In genomic region chr17:34362954-34363546, GRCm38 (mm10) we compare ENCODE assay signal across 28 mouse cellular contexts. TPM values are rescaled to one million over a fixed set of nuclear protein-coding genes. Genes with fewer than 3 reads are reported as not detected.
DNase-seq lines count a peak whose midpoint lies in the region; ATAC-seq and TF ChIP-seq lines count a peak whose summit lies in the region.
"Had no signal": no experiment of that assay in that cellular context is flagged by ENCODE, and none has a peak within 500 bp of the region (broad histone marks: within the 10 kb centered on the region; RNA-seq: fewer than 3 reads in every experiment).

No protein-coding gene starts in this region.

- no peak overlapping the region for H3K27ac ChIP-seq in CH12.LX (ENCODE audit: insufficient read depth, low read depth)
- no peak overlapping the region for H3K27ac ChIP-seq in forebrain, embryonic 13.5 days
- H3K27ac ChIP-seq: embryonic facial prominence, embryonic 10.5 days; embryonic facial prominence, embryonic 12.5 days had no signal

- H3K4me3 ChIP-seq in CH12.LX (replicated peaks in 1 of 3; ENCODE audit: low read depth in 2 of 3, low read length in 2 of 3, poor library complexity in 1 of 3), result no peak overlapping the region
- no peak overlapping the region for H3K4me3 ChIP-seq in forebrain, embryonic 13.5 days
- H3K4me3 ChIP-seq: embryonic facial prominence, embryonic 10.5 days; embryonic facial prominence, embryonic 12.5 days had no signal

- no peak for TF ChIP-seq EP300 in CH12.LX (IDR thresholded peaks at IDR 0.05; ENCODE audit: low read length)

- peak; percentile 45 to 57 for DNase-seq in B cell, adult 2 months
- peak; percentile 63 for DNase-seq in CH12.LX (ENCODE audit: extremely low read depth)
- peak; percentile 60 for DNase-seq in splenic B cell, adult 2 months (ENCODE audit: low read depth, low spot score)
- no peak for DNase-seq in thymus, postnatal 25 days
- DNase-seq: adrenal gland, adult 2 months; adrenal gland, postnatal 10 days; adrenal gland, postnatal 25 days; cerebellum, adult 11 months; cerebellum, adult 18-20 months; cerebellum, adult 8-10 months; cerebellum, adult 9-11 months; cerebellum, postnatal 14 days; cerebellum, postnatal 36 days; embryo, embryonic 11 days had no signal

- H3K27me3 ChIP-seq in CH12.LX (replicated peaks), result no peaks in the 10 kb centered on the region
- no peaks in the 10 kb centered on the region for H3K27me3 ChIP-seq in splenic B cell, adult 2 months (ENCODE audit: control insufficient read depth, insufficient read depth, low read length, poor library complexity, severe bottlenecking)
- H3K27me3 ChIP-seq in forebrain, embryonic 13.5 days, result no peaks in the 10 kb centered on the region
- H3K27me3 ChIP-seq: embryonic facial prominence, embryonic 12.5 days had no signal

- ATAC-seq in forebrain, embryonic 13.5 days, result no peak
- ATAC-seq: CD4-positive, CD25-positive, alpha-beta regulatory T cell, adult 4 months; forebrain, embryonic 14.5 days; forebrain, embryonic 16.5 days had no signal

- TF ChIP-seq CTCF in CH12.LX (conservative IDR thresholded peaks at IDR 0.05 in 1 of 2, IDR thresholded peaks at IDR 0.05 in 1 of 2; ENCODE audit: low read depth in 2 of 2, low read length in 2 of 2), result no peak

- no peak overlapping the region for H3K9ac ChIP-seq in CH12.LX (ENCODE audit: insufficient read depth, low read depth)
- H3K9ac ChIP-seq in forebrain, embryonic 13.5 days, result no peak overlapping the region
- H3K9ac ChIP-seq: embryonic facial prominence, embryonic 12.5 days had no signal

- 86% methylated on average over 15 of the region's 15 CpGs for WGBS in forebrain, embryonic 13.5 days

- TF ChIP-seq RAD21 in CH12.LX (IDR thresholded peaks at IDR 0.05; ENCODE audit: low read depth, low read length), result no peak

- TF ChIP-seq POLR2A in CH12.LX (IDR thresholded peaks at IDR 0.05; ENCODE audit: low read depth, low read length), result no peak

- no peaks in the 10 kb centered on the region for H3K79me2 ChIP-seq in CH12.LX (replicated peaks; ENCODE audit: control insufficient read depth, extremely low read depth, insufficient read depth, poor library complexity, severe bottlenecking)

- no peaks in the 10 kb centered on the region for H3K9me3 ChIP-seq in CH12.LX (replicated peaks; ENCODE audit: low read length)
- H3K9me3 ChIP-seq in forebrain, embryonic 13.5 days (replicated peaks), result no peaks in the 10 kb centered on the region
- H3K9me3 ChIP-seq: embryonic facial prominence, embryonic 10.5 days; embryonic facial prominence, embryonic 12.5 days had no signal

- peaks cover 13 to 47% of the 10 kb centered on the region in 2 experiments for H3K4me1 ChIP-seq in CH12.LX (ENCODE audit: control insufficient read depth in 1 of 2, insufficient read depth in 2 of 2)
- no peaks in the 10 kb centered on the region for H3K4me1 ChIP-seq in forebrain, embryonic 13.5 days
- H3K4me1 ChIP-seq: embryonic facial prominence, embryonic 10.5 days; embryonic facial prominence, embryonic 12.5 days had no signal

- in situ Hi-C loops in CH12.LX (cut with MboI; ENCODE audit: low pct_ligation_motif_present, low pct_unique_long_range_greater_than_20kb, low sequenced_read_pairs), result no loop called here

- H3K36me3 ChIP-seq in CH12.LX (replicated peaks in 1 of 2; ENCODE audit: control insufficient read depth in 1 of 2, insufficient read depth in 1 of 2, low read length in 1 of 2), result no peaks in the 10 kb centered on the region
- H3K36me3 ChIP-seq in splenic B cell, adult 2 months (ENCODE audit: control insufficient read depth, insufficient read depth, low read length, poor library complexity, severe bottlenecking), result no peaks in the 10 kb centered on the region
- H3K36me3 ChIP-seq in forebrain, embryonic 13.5 days (ENCODE audit: poor library complexity, severe bottlenecking), result no peaks in the 10 kb centered on the region
- H3K36me3 ChIP-seq: embryonic facial prominence, embryonic 10.5 days; embryonic facial prominence, embryonic 12.5 days had no signal

- no peak overlapping the region for H3K4me2 ChIP-seq in CH12.LX (ENCODE audit: insufficient read depth, low read depth, poor library complexity, severe bottlenecking)
- no peak overlapping the region for H3K4me2 ChIP-seq in forebrain, embryonic 13.5 days
- H3K4me2 ChIP-seq: embryonic facial prominence, embryonic 12.5 days had no signal

- dilution Hi-C loops in CH12.LX (cut with MboI; ENCODE audit: extremely low pct_ligation_motif_present, extremely low pct_unique_long_range_greater_than_20kb, low sequenced_read_pairs), result no loop called here

TF ChIP-seq in CH12.LX, 34 proteins besides CTCF, POLR2A, EP300 and RAD21:
- no peak for TF ChIP-seq ZKSCAN1 (IDR thresholded peaks at IDR 0.05; ENCODE audit: borderline replicate concordance, low read depth, low read length)
- peak; percentile 18; the same call in 1 of the 2 replicates for TF ChIP-seq USF1 (IDR thresholded peaks at IDR 0.05; ENCODE audit: low read depth, low read length)
- TF ChIP-seq NELFE (IDR thresholded peaks at IDR 0.05; ENCODE audit: low read depth, low read length), result no peak
- TF ChIP-seq JUN (IDR thresholded peaks at IDR 0.05; ENCODE audit: insufficient read depth, low read depth, low read length), result no peak
- peak; percentile 86 for TF ChIP-seq BHLHE40 (IDR thresholded peaks at IDR 0.05; ENCODE audit: low read depth, low read length)
- TF ChIP-seq IRF4 (IDR thresholded peaks at IDR 0.05; ENCODE audit: low read depth, low read length), result no peak
- peak; percentile 77 for TF ChIP-seq MYC (IDR thresholded peaks at IDR 0.05; ENCODE audit: low read depth, low read length)
- TF ChIP-seq JUND (conservative IDR thresholded peaks at IDR 0.05; ENCODE audit: low read depth, low read length), result no peak
- no peak for TF ChIP-seq NRF1 (IDR thresholded peaks at IDR 0.05; ENCODE audit: low read depth, low read length)
- TF ChIP-seq ZC3H11A (IDR thresholded peaks at IDR 0.05; ENCODE audit: low read depth, low read length), result no peak
- no peak for TF ChIP-seq RCOR1 (conservative IDR thresholded peaks at IDR 0.05; ENCODE audit: low read depth, low read length)
- peak; percentile 42; the same call in 1 of the 2 replicates for TF ChIP-seq ETS1 (conservative IDR thresholded peaks at IDR 0.05; ENCODE audit: low read depth, low read length)
- TF ChIP-seq UBTF (IDR thresholded peaks at IDR 0.05; ENCODE audit: low read depth, low read length), result no peak
- TF ChIP-seq TCF12 (IDR thresholded peaks at IDR 0.05; ENCODE audit: low read depth, low read length), result no peak
- TF ChIP-seq E2F4 (IDR thresholded peaks at IDR 0.05; ENCODE audit: insufficient replicate concordance, low read depth, low read length), result no peak
- TF ChIP-seq CHD1 (IDR thresholded peaks at IDR 0.05; ENCODE audit: low read depth, low read length), result no peak
- TF ChIP-seq HCFC1 (IDR thresholded peaks at IDR 0.05; ENCODE audit: low read depth, low read length), result no peak
- TF ChIP-seq MAFK (IDR thresholded peaks at IDR 0.05; ENCODE audit: insufficient replicate concordance, low read length), result no peak
- no peak for TF ChIP-seq TBP (conservative IDR thresholded peaks at IDR 0.05; ENCODE audit: low read depth, low read length)
- peak; percentile 80 for TF ChIP-seq MAX (IDR thresholded peaks at IDR 0.05; ENCODE audit: low read length)
- TF ChIP-seq SIN3A (IDR thresholded peaks at IDR 0.05; ENCODE audit: low read length), result no peak
- TF ChIP-seq USF2 (conservative IDR thresholded peaks at IDR 0.05; ENCODE audit: low read depth, low read length), result no peak; the same call in 1 of the 2 replicates
- no peak for TF ChIP-seq KAT2A (IDR thresholded peaks at IDR 0.05; ENCODE audit: insufficient replicate concordance, low read length)
- peak; percentile 25; the same call in 1 of the 2 replicates for TF ChIP-seq MXI1 (IDR thresholded peaks at IDR 0.05; ENCODE audit: low read depth, low read length)
- TF ChIP-seq GABPA (IDR thresholded peaks at IDR 0.05; ENCODE audit: insufficient replicate concordance, low read depth, low read length), result no peak
- no peak for TF ChIP-seq ELF1 (IDR thresholded peaks at IDR 0.05; ENCODE audit: low read depth, low read length)
- TF ChIP-seq POLR2AphosphoS2 (IDR thresholded peaks at IDR 0.05; ENCODE audit: low read depth, low read length), result no peak
- TF ChIP-seq SMC3 (IDR thresholded peaks at IDR 0.05; ENCODE audit: low read depth, low read length), result no peak
- TF ChIP-seq MAZ (IDR thresholded peaks at IDR 0.05; ENCODE audit: low read depth, low read length), result no peak
- TF ChIP-seq CHD2 (IDR thresholded peaks at IDR 0.05; ENCODE audit: low read length), result no peak
- no peak for TF ChIP-seq MEF2A (IDR thresholded peaks at IDR 0.05; ENCODE audit: borderline replicate concordance, low read depth, low read length)
- no peak for TF ChIP-seq PAX5 (IDR thresholded peaks at IDR 0.05; ENCODE audit: low read length)
- no peak for TF ChIP-seq ZMIZ1 (IDR thresholded peaks at IDR 0.05; ENCODE audit: low read depth, low read length)

RNA-seq across cellular contexts. Expression of gene Btnl2, which starts 8.4 kb away (rescaled TPM):
- total RNA-seq in CH12.LX (2012; rRNA removed), result 1.1 and 1.2 TPM in 2 replicates
- 1.9 and 2.0 TPM in 2 replicates for total RNA-seq in CH12.LX (2014; rRNA removed)
- polyA plus RNA-seq in CH12.LX (2012; ENCODE audit: insufficient read length, low read depth), result 4.8 and 5.6 TPM in 2 replicates
- polyA plus RNA-seq in forebrain, embryonic 13.5 days (2015; fragmentation: Nextera tagmentation; extraction: Ambion mirVana), result not detected in 2 replicates
- total RNA-seq: common myeloid progenitor, adult 5-6 weeks; ES-E14; MEL had no signal
- polyA plus RNA-seq: embryonic facial prominence, embryonic 10.5 days; embryonic facial prominence, embryonic 12.5 days; embryonic facial prominence, embryonic 14.5 days; forebrain, embryonic 11.5 days; forebrain, embryonic 14.5 days; forebrain, embryonic 16.5 days; frontal cortex, adult 2 months had no signal

RNA-seq across cellular contexts. Expression of gene Btnl1, which starts 13.9 kb away (rescaled TPM):
- 0.08 TPM in 1 of 2 replicates, not detected in the other for total RNA-seq in CH12.LX (2012; rRNA removed)
- 0.14 TPM in 1 of 2 replicates, not detected in the other for total RNA-seq in CH12.LX (2014; rRNA removed)
- 0.11 TPM in 1 of 2 replicates, not detected in the other for polyA plus RNA-seq in CH12.LX (2012; ENCODE audit: insufficient read length, low read depth)
- not detected in 2 replicates for polyA plus RNA-seq in forebrain, embryonic 13.5 days (2015; fragmentation: Nextera tagmentation; extraction: Ambion mirVana)
- total RNA-seq: adrenal gland, adult 2 months; adrenal gland, postnatal 10 days; adrenal gland, postnatal 25 days; adrenal gland, postnatal 4 days; common myeloid progenitor, adult 5-6 weeks; ES-E14; MEL had no signal
- polyA plus RNA-seq: adrenal gland, adult 2 months; brain, embryonic 14.5 days; CD4-positive, CD25-positive, alpha-beta regulatory T cell, adult 4 months; embryonic facial prominence, embryonic 10.5 days; embryonic facial prominence, embryonic 12.5 days; embryonic facial prominence, embryonic 14.5 days; forebrain, embryonic 11.5 days; forebrain, embryonic 14.5 days; forebrain, embryonic 16.5 days; frontal cortex, adult 2 months had no signal

RNA-seq across cellular contexts. Expression of gene BC051142, which starts 35.6 kb away (rescaled TPM):
- not detected in 2 replicates for total RNA-seq in CH12.LX (2012; rRNA removed)
- 0.28 TPM in 1 of 2 replicates, not detected in the other for total RNA-seq in CH12.LX (2014; rRNA removed)
- polyA plus RNA-seq in CH12.LX (2012; ENCODE audit: insufficient read length, low read depth), result 0.83 and 1.0 TPM in 2 replicates
- 2.4 and 2.6 TPM in 2 replicates for polyA plus RNA-seq in forebrain, embryonic 13.5 days (2015; fragmentation: Nextera tagmentation; extraction: Ambion mirVana)
- total RNA-seq: ES-E14, MEL had no signal

RNA-seq across cellular contexts. Expression of gene H2-Eb2, which starts 37.6 kb away (rescaled TPM):
- total RNA-seq in CH12.LX (2012; rRNA removed) (5.8 and 6.8 TPM in 2 replicates), CH12.LX (2014; rRNA removed) (10.9 and 12.2 TPM in 2 replicates)
- polyA plus RNA-seq in CH12.LX (2012; ENCODE audit: insufficient read length, low read depth), result 10.2 and 11.4 TPM in 2 replicates
- polyA plus RNA-seq in forebrain, embryonic 13.5 days (2015; fragmentation: Nextera tagmentation; extraction: Ambion mirVana), result not detected in 2 replicates
- total RNA-seq: adrenal gland, adult 2 months; adrenal gland, postnatal 25 days; adrenal gland, postnatal 4 days; common myeloid progenitor, adult 5-6 weeks; ES-E14; MEL had no signal
- polyA plus RNA-seq: embryonic facial prominence, embryonic 10.5 days; embryonic facial prominence, embryonic 12.5 days; embryonic facial prominence, embryonic 14.5 days; forebrain, embryonic 11.5 days; forebrain, embryonic 14.5 days; forebrain, embryonic 16.5 days; frontal cortex, adult 2 months had no signal

RNA-seq across cellular contexts. Expression of gene H2-Eb1, which starts 57.4 kb away (rescaled TPM):
- total RNA-seq in CH12.LX (2012; rRNA removed), result 574 and 629 TPM in 2 replicates
- 511 and 534 TPM in 2 replicates for total RNA-seq in CH12.LX (2014; rRNA removed)
- 898 and 899 TPM in 2 replicates for polyA plus RNA-seq in CH12.LX (2012; ENCODE audit: insufficient read length, low read depth)
- polyA plus RNA-seq in forebrain, embryonic 13.5 days (2015; fragmentation: Nextera tagmentation; extraction: Ambion mirVana), result 1.6 TPM in 2 replicates
